Mouse (Mus musculus): ENCODE measurements around the gene Hist1h2bh. TPM values are rescaled to one million over a fixed set of nuclear protein-coding genes. Genes with fewer than 3 reads are reported as not detected.
A peak's percentile ranks its signal among the peaks of the same experiment; 100 is the strongest.

Hist1h2bh gene
- polyA plus RNA-seq, 1 experiment = 4.2 TPM

- Histone ChIP-seq H3K27ac (ENCODE audit: insufficient read depth, low read length) (0 out of 2 replicates have a peak overlapping the region, but pooled peaks have one; percentile 4), H3K36me3 (ENCODE audit: control insufficient read depth, insufficient read depth, low read length, poor library complexity, severe bottlenecking) (no peaks in the 10 kb centered on the region), H3K9me3 (replicated peaks; ENCODE audit: control insufficient read depth, insufficient read depth, low read length, poor library complexity, severe bottlenecking) (no peaks in the 10 kb centered on the region), H3K4me1 (ENCODE audit: control insufficient read depth, insufficient read depth, low read length) (peaks cover 1% of the 10 kb centered on the region), H3K4me3 (ENCODE audit: low read depth, low read length) (peak overlapping the region; percentile 89), H3K9ac (ENCODE audit: low read depth, poor library complexity, severe bottlenecking) (peak overlapping the region; percentile 38), H3K27me3 (ENCODE audit: control insufficient read depth, insufficient read depth, low read length, poor library complexity, severe bottlenecking) (no peaks in the 10 kb centered on the region)
- TF ChIP-seq CTCF (IDR thresholded peaks at IDR 0.05; ENCODE audit: low read depth, low read length) = no peak
- TF ChIP-seq POLR2A (IDR thresholded peaks at IDR 0.05; ENCODE audit: insufficient read depth, low read length) = no peak
- no peak for TF ChIP-seq EP300 (IDR thresholded peaks at IDR 0.05; ENCODE audit: insufficient read depth, low read depth, low read length)
These were observed 44.5 kb downstream of the Hist1h2bh start for GRCm38 (mm10) chr13:23498653-23499052.

- Histone ChIP-seq H3K27me3 (ENCODE audit: control insufficient read depth, insufficient read depth, low read length, poor library complexity, severe bottlenecking) (no peaks in the 10 kb centered on the region), H3K9me3 (replicated peaks; ENCODE audit: control insufficient read depth, insufficient read depth, low read length, poor library complexity, severe bottlenecking) (no peaks in the 10 kb centered on the region), H3K4me3 (ENCODE audit: low read depth, low read length) (peak overlapping the region; percentile 92), H3K9ac (ENCODE audit: low read depth, poor library complexity, severe bottlenecking) (peak overlapping the region; percentile 82), H3K36me3 (ENCODE audit: control insufficient read depth, insufficient read depth, low read length, poor library complexity, severe bottlenecking) (no peaks in the 10 kb centered on the region), H3K4me1 (ENCODE audit: control insufficient read depth, insufficient read depth, low read length) (peaks cover 1% of the 10 kb centered on the region), H3K27ac (ENCODE audit: insufficient read depth, low read length) (no peak overlapping the region)
- 0 out of 2 replicates have a peak, but pooled peaks have one; percentile 27 for TF ChIP-seq EP300 (IDR thresholded peaks at IDR 0.05; ENCODE audit: insufficient read depth, low read depth, low read length)
- TF ChIP-seq POLR2A (IDR thresholded peaks at IDR 0.05; ENCODE audit: insufficient read depth, low read length) = no peak
These were observed 45.4 kb downstream of the Hist1h2bh start for GRCm38 (mm10) chr13:23497656-23498321.

- Histone ChIP-seq H3K4me3 (ENCODE audit: low read depth, low read length) (no peak overlapping the region), H3K9ac (ENCODE audit: low read depth, poor library complexity, severe bottlenecking) (no peak overlapping the region), H3K27me3 (ENCODE audit: control insufficient read depth, insufficient read depth, low read length, poor library complexity, severe bottlenecking) (no peaks in the 10 kb centered on the region), H3K4me1 (ENCODE audit: control insufficient read depth, insufficient read depth, low read length) (peaks cover 1% of the 10 kb centered on the region), H3K27ac (ENCODE audit: insufficient read depth, low read length) (no peak overlapping the region), H3K36me3 (ENCODE audit: control insufficient read depth, insufficient read depth, low read length, poor library complexity, severe bottlenecking) (no peaks in the 10 kb centered on the region), H3K9me3 (replicated peaks; ENCODE audit: control insufficient read depth, insufficient read depth, low read length, poor library complexity, severe bottlenecking) (no peaks in the 10 kb centered on the region)
- no peak for TF ChIP-seq EP300 (IDR thresholded peaks at IDR 0.05; ENCODE audit: insufficient read depth, low read depth, low read length)
- no peak for TF ChIP-seq POLR2A (IDR thresholded peaks at IDR 0.05; ENCODE audit: insufficient read depth, low read length)
- TF ChIP-seq CTCF (IDR thresholded peaks at IDR 0.05; ENCODE audit: low read depth, low read length) = no peak
These were observed 47.7 kb downstream of the Hist1h2bh start for GRCm38 (mm10) chr13:23495526-23495925.

- H3K27ac ChIP-seq (ENCODE audit: insufficient read depth, low read length) = peak overlapping the region; percentile 77; the same call in 1 of the 2 replicates
- peaks cover 6% of the 10 kb centered on the region for H3K4me1 ChIP-seq (ENCODE audit: control insufficient read depth, insufficient read depth, low read length)
- H3K27me3 ChIP-seq (ENCODE audit: control insufficient read depth, insufficient read depth, low read length, poor library complexity, severe bottlenecking) = no peaks in the 10 kb centered on the region
- H3K9ac ChIP-seq (ENCODE audit: low read depth, poor library complexity, severe bottlenecking) = no peak overlapping the region; the same call in 1 of the 2 replicates
- no peaks in the 10 kb centered on the region for H3K9me3 ChIP-seq (replicated peaks; ENCODE audit: control insufficient read depth, insufficient read depth, low read length, poor library complexity, severe bottlenecking)
- no peak overlapping the region for H3K4me3 ChIP-seq (ENCODE audit: low read depth, low read length)
- no peaks in the 10 kb centered on the region for H3K36me3 ChIP-seq (ENCODE audit: control insufficient read depth, insufficient read depth, low read length, poor library complexity, severe bottlenecking)
- TF ChIP-seq POLR2A (IDR thresholded peaks at IDR 0.05; ENCODE audit: insufficient read depth, low read length) (no peak), EP300 (IDR thresholded peaks at IDR 0.05; ENCODE audit: insufficient read depth, low read depth, low read length) (peak; percentile 64)
These were observed 51.2 kb downstream of the Hist1h2bh start for GRCm38 (mm10) chr13:23491990-23492389.

Other genes starting within 250 kb of the Hist1h2bh start
- gene Zfp322a, start 174.2 kb downstream of the Hist1h2bh start, polyA plus RNA-seq (2011; ENCODE audit: insufficient read depth, insufficient read length, low read depth, missing spikeins) = 47.3 and 52.8 TPM in 2 replicates
- gene Abt1, start 119.5 kb downstream of the Hist1h2bh start, polyA plus RNA-seq (2011; ENCODE audit: insufficient read depth, insufficient read length, low read depth, missing spikeins) = 10.0 and 10.3 TPM in 2 replicates
- 0.40 and 0.46 TPM in 2 replicates for gene Btn1a1, start 77.5 kb downstream of the Hist1h2bh start, polyA plus RNA-seq (2011; ENCODE audit: insufficient read depth, insufficient read length, low read depth, missing spikeins)
- gene Btn2a2, start 54.5 kb downstream of the Hist1h2bh start, polyA plus RNA-seq (2011; ENCODE audit: insufficient read depth, insufficient read length, low read depth, missing spikeins) = 0.91 and 1.9 TPM in 2 replicates
- gene Hist1h4h, start 12.3 kb downstream of the Hist1h2bh start, polyA plus RNA-seq (2011; ENCODE audit: insufficient read depth, insufficient read length, low read depth, missing spikeins) = 16.9 and 19.1 TPM in 2 replicates
- 68.8 and 97.9 TPM in 2 replicates for gene Hist1h2af, start 9.5 kb downstream of the Hist1h2bh start, polyA plus RNA-seq (2011; ENCODE audit: insufficient read depth, insufficient read length, low read depth, missing spikeins)
- 8.9 and 16.9 TPM in 2 replicates for gene Hist1h3g, start 8.0 kb downstream of the Hist1h2bh start, polyA plus RNA-seq (2011; ENCODE audit: insufficient read depth, insufficient read length, low read depth, missing spikeins)
- gene Hist1h3f, start 660 bp upstream of the Hist1h2bh start, polyA plus RNA-seq (2011; ENCODE audit: insufficient read depth, insufficient read length, low read depth, missing spikeins) = 1.5 TPM in 1 of 2 replicates, not detected in the other
- gene Hist1h4f, start 8.3 kb upstream of the Hist1h2bh start, polyA plus RNA-seq (2011; ENCODE audit: insufficient read depth, insufficient read length, low read depth, missing spikeins) = 24.1 and 31.1 TPM in 2 replicates
- gene Hist1h1d, start 9.9 kb upstream of the Hist1h2bh start, polyA plus RNA-seq (2011; ENCODE audit: insufficient read depth, insufficient read length, low read depth, missing spikeins) = 1.6 and 2.0 TPM in 2 replicates
- 14.3 and 15.4 TPM in 2 replicates for gene Hist1h3e, start 19.0 kb upstream of the Hist1h2bh start, polyA plus RNA-seq (2011; ENCODE audit: insufficient read depth, insufficient read length, low read depth, missing spikeins)
- 5.0 and 8.2 TPM in 2 replicates for gene Hist1h2ae, start 27.8 kb upstream of the Hist1h2bh start, polyA plus RNA-seq (2011; ENCODE audit: insufficient read depth, insufficient read length, low read depth, missing spikeins)
- gene Hist1h2bg, start 28.0 kb upstream of the Hist1h2bh start, polyA plus RNA-seq (2011; ENCODE audit: insufficient read depth, insufficient read length, low read depth, missing spikeins) = 13.4 and 16.7 TPM in 2 replicates
- 21.5 and 23.2 TPM in 2 replicates for gene Hist1h2bf, start 30.8 kb upstream of the Hist1h2bh start, polyA plus RNA-seq (2011; ENCODE audit: insufficient read depth, insufficient read length, low read depth, missing spikeins)
- gene Hist1h2ad, start 31.0 kb upstream of the Hist1h2bh start, polyA plus RNA-seq (2011; ENCODE audit: insufficient read depth, insufficient read length, low read depth, missing spikeins) = 2.0 TPM in 1 of 2 replicates, not detected in the other
- gene Hist1h3d, start 32.4 kb upstream of the Hist1h2bh start, polyA plus RNA-seq (2011; ENCODE audit: insufficient read depth, insufficient read length, low read depth, missing spikeins) = 3.2 and 4.7 TPM in 2 replicates
- 4.3 and 4.8 TPM in 2 replicates for gene Hist1h4d, start 38.2 kb upstream of the Hist1h2bh start, polyA plus RNA-seq (2011; ENCODE audit: insufficient read depth, insufficient read length, low read depth, missing spikeins)
- gene Hist1h2be, start 77.7 kb upstream of the Hist1h2bh start, polyA plus RNA-seq (2011; ENCODE audit: insufficient read depth, insufficient read length, low read depth, missing spikeins) = 1.8 TPM in 2 replicates
- 6.9 and 8.4 TPM in 2 replicates for gene Hist1h1e, start 79.2 kb upstream of the Hist1h2bh start, polyA plus RNA-seq (2011; ENCODE audit: insufficient read depth, insufficient read length, low read depth, missing spikeins)
- gene Hist1h2ac, start 140.6 kb upstream of the Hist1h2bh start, polyA plus RNA-seq (2011; ENCODE audit: insufficient read depth, insufficient read length, low read depth, missing spikeins) = 0.37 and 0.91 TPM in 2 replicates
- 9.1 and 10.6 TPM in 2 replicates for gene Hist1h2bc, start 140.8 kb upstream of the Hist1h2bh start, polyA plus RNA-seq (2011; ENCODE audit: insufficient read depth, insufficient read length, low read depth, missing spikeins)
- gene Hist1h1t, start 152.4 kb upstream of the Hist1h2bh start, polyA plus RNA-seq (2011; ENCODE audit: insufficient read depth, insufficient read length, low read depth, missing spikeins) = not detected in 2 replicates
- 1.3 and 2.5 TPM in 2 replicates for gene Hist1h4c, start 155.1 kb upstream of the Hist1h2bh start, polyA plus RNA-seq (2011; ENCODE audit: insufficient read depth, insufficient read length, low read depth, missing spikeins)
- not detected in 2 replicates for gene Hfe, start 167.5 kb upstream of the Hist1h2bh start, polyA plus RNA-seq (2011; ENCODE audit: insufficient read depth, insufficient read length, low read depth, missing spikeins)
- gene Hist1h1c, start 195.4 kb upstream of the Hist1h2bh start, polyA plus RNA-seq (2011; ENCODE audit: insufficient read depth, insufficient read length, low read depth, missing spikeins) = 10.8 and 13.3 TPM in 2 replicates
- gene Hist1h3c, start 202.2 kb upstream of the Hist1h2bh start, polyA plus RNA-seq (2011; ENCODE audit: insufficient read depth, insufficient read length, low read depth, missing spikeins) = 3.6 and 8.6 TPM in 2 replicates
- 9.8 and 11.5 TPM in 2 replicates for gene Hist1h2bb, start 203.3 kb upstream of the Hist1h2bh start, polyA plus RNA-seq (2011; ENCODE audit: insufficient read depth, insufficient read length, low read depth, missing spikeins)
- gene Hist1h2ab, start 207.7 kb upstream of the Hist1h2bh start, polyA plus RNA-seq (2011; ENCODE audit: insufficient read depth, insufficient read length, low read depth, missing spikeins) = 11.9 and 17.9 TPM in 2 replicates
- gene Hist1h3b, start 208.9 kb upstream of the Hist1h2bh start, polyA plus RNA-seq (2011; ENCODE audit: insufficient read depth, insufficient read length, low read depth, missing spikeins) = 5.0 and 9.4 TPM in 2 replicates
- gene Hist1h4b, start 213.6 kb upstream of the Hist1h2bh start, polyA plus RNA-seq (2011; ENCODE audit: insufficient read depth, insufficient read length, low read depth, missing spikeins) = 28.2 and 29.2 TPM in 2 replicates
- gene Hist1h4a, start 217.8 kb upstream of the Hist1h2bh start, polyA plus RNA-seq (2011; ENCODE audit: insufficient read depth, insufficient read length, low read depth, missing spikeins) = 3.1 and 4.5 TPM in 2 replicates
- 5.4 TPM in 1 of 2 replicates, not detected in the other for gene Hist1h3a, start 219.0 kb upstream of the Hist1h2bh start, polyA plus RNA-seq (2011; ENCODE audit: insufficient read depth, insufficient read length, low read depth, missing spikeins)
- 7.8 and 8.6 TPM in 2 replicates for gene Hist1h1a, start 220.3 kb upstream of the Hist1h2bh start, polyA plus RNA-seq (2011; ENCODE audit: insufficient read depth, insufficient read length, low read depth, missing spikeins)
- not detected in 2 replicates for gene Trim38, start 226.5 kb upstream of the Hist1h2bh start, polyA plus RNA-seq (2011; ENCODE audit: insufficient read depth, insufficient read length, low read depth, missing spikeins)